8 mouse cellular contexts compared by ENCODE assay signal in the genomic region with DNA sequence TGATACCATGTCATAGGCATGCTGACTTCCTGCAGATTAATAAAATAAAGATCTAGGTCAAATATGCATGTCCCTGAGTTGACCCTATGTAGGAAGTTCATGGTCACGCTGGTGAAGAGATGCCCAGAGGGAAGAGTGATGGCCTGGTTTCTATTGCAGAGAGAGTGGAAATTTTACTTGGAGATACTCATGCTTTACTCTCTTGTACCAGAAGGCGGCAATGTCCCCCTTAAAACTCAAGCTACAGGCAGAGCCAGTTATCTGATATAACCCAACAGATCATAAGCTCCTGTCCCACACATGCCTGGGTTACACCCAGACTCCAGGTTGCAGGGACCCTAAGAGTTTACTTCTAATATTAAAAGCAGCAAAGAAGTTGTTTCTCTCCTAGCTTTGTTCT.
DNase-seq lines count a peak whose midpoint lies in the region; ATAC-seq lines count a peak whose summit lies in the region.
"Had no signal": no experiment of that assay in that cellular context is flagged by ENCODE, and none has a peak within 500 bp of the region (broad histone marks: within the 10 kb centered on the region; RNA-seq: fewer than 3 reads in every experiment).

No protein-coding gene starts in this region.

- no peaks in the 10 kb centered on the region for H3K27me3 ChIP-seq in liver, embryonic 12.5 days (replicated peaks)
- H3K27me3 ChIP-seq in embryonic facial prominence, embryonic 14.5 days (replicated peaks; ENCODE audit: control insufficient read depth, insufficient read depth, low read length), result no peaks in the 10 kb centered on the region
- H3K27me3 ChIP-seq: megakaryocyte, embryonic 14.5 days had no signal

- no peaks in the 10 kb centered on the region for H3K36me3 ChIP-seq in liver, embryonic 12.5 days
- no peaks in the 10 kb centered on the region for H3K36me3 ChIP-seq in embryonic facial prominence, embryonic 14.5 days (ENCODE audit: control insufficient read depth, insufficient read depth, low read length)

- H3K4me3 ChIP-seq in liver, embryonic 12.5 days, result no peak overlapping the region
- H3K4me3 ChIP-seq in embryonic facial prominence, embryonic 14.5 days (ENCODE audit: low read depth, low read length), result no peak overlapping the region
- H3K4me3 ChIP-seq: megakaryocyte, embryonic 14.5 days had no signal

- no peak overlapping the region for H3K9ac ChIP-seq in liver, embryonic 12.5 days
- H3K9ac ChIP-seq in embryonic facial prominence, embryonic 14.5 days (ENCODE audit: low read depth, low read length), result no peak overlapping the region

- 62% methylated on average over 2 of the region's 2 CpGs for WGBS in liver, embryonic 12.5 days (ENCODE audit: insufficient replicate concordance)
- WGBS in embryonic facial prominence, embryonic 14.5 days, result 40% methylated on average over 2 of the region's 2 CpGs

- no peaks in the 10 kb centered on the region for H3K9me3 ChIP-seq in liver, embryonic 12.5 days (replicated peaks)
- no peaks in the 10 kb centered on the region for H3K9me3 ChIP-seq in embryonic facial prominence, embryonic 14.5 days (ENCODE audit: control insufficient read depth, low read length)
- H3K9me3 ChIP-seq: megakaryocyte, embryonic 14.5 days had no signal

- no peak overlapping the region for H3K4me2 ChIP-seq in liver, embryonic 12.5 days
- no peak overlapping the region for H3K4me2 ChIP-seq in embryonic facial prominence, embryonic 14.5 days (ENCODE audit: low read depth, low read length)

- no peak for ATAC-seq in liver, embryonic 12.5 days
- ATAC-seq in embryonic facial prominence, embryonic 14.5 days (ENCODE audit: low read depth), result peak; percentile 26; the same call in 1 of the 2 replicates

- H3K27ac ChIP-seq in liver, embryonic 12.5 days, result no peak overlapping the region
- no peak overlapping the region for H3K27ac ChIP-seq in embryonic facial prominence, embryonic 14.5 days (replicated peaks; ENCODE audit: low read depth, low read length)

- peak; percentile 6 for DNase-seq in liver
- peak; percentile 2 for DNase-seq in adrenal gland, postnatal 25 days
- peak; percentile 55 for DNase-seq in embryonic facial prominence, embryonic 14.5 days (ENCODE audit: low spot score)
- DNase-seq in kidney, postnatal 10 days, result peak; percentile 51
- peak; percentile 9 to 34 for DNase-seq in right cerebral cortex, postnatal 36 days (ENCODE audit: low spot score in 2 of 2)
- DNase-seq in spleen, adult 12 weeks (ENCODE audit: low spot score), result no peak

- no peaks in the 10 kb centered on the region for H3K4me1 ChIP-seq in liver, embryonic 12.5 days
- H3K4me1 ChIP-seq in embryonic facial prominence, embryonic 14.5 days (ENCODE audit: control insufficient read depth, insufficient read depth, low read length), result no peaks in the 10 kb centered on the region
- H3K4me1 ChIP-seq: megakaryocyte, embryonic 14.5 days had no signal
